Mouse (Mus musculus) 3T3-L1 (cell line): Measurements from ENCODE around the gene Apba3.

Source experiments
- DNase-seq: peaks from one replicate; pipeline ENCODE4 v3.0.0-alpha.2; 2015; ENCODE audit warnings: low read depth, low spot score

Apba3 gene

GRCm38 (mm10) chr10:81289811-81290210 lies 23.1 kb downstream of the Apba3 start:
- no peak for DNase-seq

DNA sequence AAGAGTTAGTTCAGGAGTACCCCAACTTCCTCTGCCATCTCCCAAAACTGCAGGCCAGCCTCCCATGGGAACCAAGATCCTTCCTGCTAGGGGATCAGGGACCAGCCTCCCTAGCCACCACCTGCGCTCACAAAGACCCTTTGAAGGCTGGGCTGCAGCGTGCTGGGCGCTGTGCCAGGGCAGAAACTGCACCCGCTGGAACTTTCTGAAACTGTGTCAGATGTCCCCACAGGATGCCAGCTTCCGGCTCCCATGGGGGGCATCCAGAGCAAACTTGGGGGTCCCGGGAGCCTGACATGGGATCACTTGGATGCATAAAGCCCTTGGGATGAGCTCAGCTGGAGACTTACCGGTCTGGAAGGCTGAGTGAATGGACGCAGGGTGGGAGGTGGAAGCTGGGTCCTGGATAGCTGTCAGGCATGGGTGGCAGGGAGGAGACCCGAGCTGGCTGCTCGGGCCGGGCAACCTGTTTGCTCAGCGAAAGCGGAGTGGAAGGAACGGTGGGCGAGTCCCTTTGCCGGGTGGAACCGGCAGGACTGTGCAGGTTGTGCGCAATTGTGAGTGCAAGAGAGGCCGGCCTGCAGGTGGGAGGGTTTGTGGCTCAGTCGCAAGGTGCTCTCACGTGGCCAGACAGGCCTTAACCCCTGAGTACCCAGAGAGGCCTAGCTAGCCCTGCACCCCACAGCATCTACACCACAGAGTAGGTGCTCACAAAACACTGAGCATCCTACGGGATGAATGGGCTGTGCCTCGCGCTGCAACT lies 24.1 kb downstream of the Apba3 start:
- no peak for DNase-seq

GRCm38 (mm10) chr10:81291511-81292104 lies 24.8 kb downstream of the Apba3 start, which contains the start of gene Tjp3:
TSS of gene Tjp3 (minus strand) at chr10:81291581.
- no peak for DNase-seq

DNA sequence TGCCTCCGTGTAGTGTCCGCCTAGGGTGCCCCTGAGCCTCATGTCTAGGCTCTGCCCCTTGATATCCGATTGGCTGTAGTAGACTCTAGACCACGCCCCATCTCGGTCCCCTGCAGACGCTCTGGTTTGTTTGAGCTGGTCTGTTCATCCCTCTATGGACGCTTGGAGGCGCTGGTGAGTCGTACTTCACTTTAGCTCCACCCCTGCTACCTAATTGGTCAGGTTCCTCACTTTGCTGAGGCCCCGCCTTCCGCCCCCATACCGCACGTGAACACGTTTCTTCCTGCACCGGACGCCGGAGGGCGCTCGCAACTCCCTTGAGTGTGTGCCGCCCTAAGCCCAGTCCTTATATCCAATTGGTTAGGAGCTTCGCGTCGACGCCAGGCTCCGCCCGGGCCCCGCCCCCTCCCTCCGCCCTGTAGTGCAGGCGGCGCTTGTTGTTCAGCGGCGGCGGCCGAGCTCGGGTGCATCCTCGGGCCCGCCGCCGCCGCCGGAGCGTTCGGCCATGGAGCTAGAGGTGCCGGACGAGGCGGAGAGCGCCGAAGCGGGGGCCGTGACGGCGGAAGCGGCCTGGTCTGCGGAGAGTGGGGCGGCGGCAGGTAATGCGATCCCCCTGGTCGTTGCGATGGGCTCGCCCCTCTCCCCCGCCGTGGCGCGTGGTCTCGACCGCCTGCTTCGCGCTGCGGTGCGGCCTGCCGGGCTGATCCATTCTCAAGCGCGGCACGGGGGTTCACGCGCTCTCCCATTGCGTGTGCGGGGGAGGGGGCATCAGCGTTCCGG lies 26.0 kb downstream of the Apba3 start, which contains the start of gene Pip5k1c:
Gene Pip5k1c (plus strand): TSS at position 410 of the 780 bp plus-strand sequence.
- peak; percentile 100 for DNase-seq

- no peak for DNase-seq
These were observed 26.7 kb downstream of the Apba3 start for GRCm38 (mm10) chr10:81293334-81294030.

DNA sequence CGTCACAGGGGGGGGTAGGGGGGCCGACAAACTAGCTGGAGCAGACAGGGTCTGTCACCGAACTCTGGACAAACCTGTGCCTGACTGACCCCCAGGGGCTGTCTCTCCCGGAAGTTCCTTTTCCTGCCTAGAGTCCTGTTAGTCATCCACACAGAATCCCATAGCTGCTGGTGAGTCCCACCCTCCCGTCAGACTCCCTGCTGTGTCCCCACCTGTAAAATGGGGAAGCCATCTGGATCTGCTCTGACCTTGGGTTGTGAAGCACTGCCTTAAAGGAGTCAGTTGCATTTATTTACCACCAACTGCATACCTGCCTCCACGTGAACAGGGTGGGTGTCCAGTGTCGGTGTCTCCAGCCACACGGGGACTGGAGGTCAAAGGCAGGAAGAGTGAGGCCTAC lies 27.7 kb downstream of the Apba3 start:
- no peak for DNase-seq

DNA sequence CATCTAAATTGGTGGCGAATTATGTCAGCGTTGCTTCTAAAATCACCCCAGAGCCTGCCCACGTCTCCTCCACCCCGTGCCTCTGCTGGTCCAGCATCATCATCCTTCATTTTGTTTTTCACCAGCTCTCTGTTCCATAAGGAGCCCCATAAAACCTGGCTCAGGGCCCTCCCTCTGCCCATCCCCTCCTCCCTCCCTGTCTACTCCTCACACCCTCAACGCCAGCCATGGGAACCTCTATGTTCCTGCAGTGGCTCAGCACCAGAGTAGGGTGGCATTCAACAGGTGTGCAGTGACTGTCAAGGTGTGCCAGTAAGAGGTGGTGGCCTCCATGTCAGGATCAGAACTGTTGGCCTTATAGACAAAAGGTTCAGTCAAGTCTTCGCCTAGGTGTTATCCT lies 28.4 kb downstream of the Apba3 start:
- no peak for DNase-seq

DNA sequence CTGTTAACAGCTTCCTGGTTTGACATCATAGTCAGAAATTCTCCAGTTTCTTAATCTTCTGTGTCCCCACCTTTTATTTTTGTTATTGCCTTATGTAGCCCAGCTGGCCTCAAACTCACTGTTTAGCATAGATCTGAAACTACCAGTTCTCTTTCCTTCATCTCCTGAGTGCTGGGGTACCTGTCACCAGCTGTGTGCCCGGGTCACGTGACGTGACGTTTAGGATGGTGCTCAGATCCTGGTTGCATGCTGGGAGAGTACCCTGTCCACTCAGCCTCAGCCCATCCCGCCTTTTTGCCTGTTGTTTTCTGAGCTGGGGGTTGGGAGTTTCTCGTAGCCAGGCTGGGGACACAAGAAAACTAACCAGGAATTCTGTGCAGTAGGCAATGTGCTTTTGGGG lies 30.5 kb downstream of the Apba3 start:
- DNase-seq = no peak

GRCm38 (mm10) chr10:81297845-81298244 lies 31.1 kb downstream of the Apba3 start:
- DNase-seq = no peak

GRCm38 (mm10) chr10:81298369-81299100 lies 31.8 kb downstream of the Apba3 start:
- no peak for DNase-seq

- DNase-seq = no peak
These were observed 33.0 kb downstream of the Apba3 start for GRCm38 (mm10) chr10:81299585-81300351.

- DNase-seq = no peak
These were observed 33.7 kb downstream of the Apba3 start for GRCm38 (mm10) chr10:81300352-81300907.

- no peak for DNase-seq
These were observed 34.6 kb downstream of the Apba3 start for GRCm38 (mm10) chr10:81301321-81301720.

DNA sequence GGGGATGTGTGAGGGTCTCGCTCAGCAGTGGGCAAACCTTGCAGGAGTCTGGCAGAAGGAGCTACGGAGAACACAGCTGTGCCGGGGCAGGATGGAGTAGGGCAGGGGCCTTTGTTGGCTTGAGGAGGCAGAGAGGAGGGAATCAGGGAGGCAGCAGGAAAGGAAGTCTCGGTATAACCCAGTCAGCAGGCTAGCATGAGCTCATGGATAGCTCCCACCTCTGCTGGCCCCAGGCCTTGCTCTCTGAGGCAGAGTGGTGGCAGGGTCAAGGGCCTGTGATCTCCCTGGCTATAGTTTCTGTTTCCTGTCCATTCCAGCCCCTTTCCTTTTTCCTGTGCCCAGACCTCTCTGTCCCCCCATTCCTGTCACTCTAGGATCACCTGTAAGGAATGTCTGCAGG lies 35.5 kb downstream of the Apba3 start:
- no peak for DNase-seq

- no peak for DNase-seq
These were observed 36.0 kb downstream of the Apba3 start for GRCm38 (mm10) chr10:81302781-81303218.

DNA sequence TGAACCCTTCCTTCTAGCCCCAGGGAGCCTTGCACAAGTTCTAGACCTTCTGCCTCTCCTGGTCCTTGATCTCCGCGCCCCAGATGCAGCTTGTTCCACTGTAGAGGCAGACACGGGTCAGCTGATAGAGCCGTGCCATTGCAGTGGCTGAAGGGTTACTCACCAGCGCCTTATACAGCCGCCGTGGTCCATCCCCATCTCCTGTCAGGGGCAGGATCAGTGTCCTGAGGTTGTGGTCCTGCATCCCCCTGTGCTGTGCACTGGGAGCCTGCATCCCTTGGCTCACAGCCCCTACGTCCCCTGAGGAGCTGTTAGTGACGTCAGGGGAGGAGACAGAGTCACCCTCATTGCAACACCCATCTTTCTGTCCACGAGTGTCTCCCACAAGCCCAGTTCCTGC lies 36.5 kb downstream of the Apba3 start:
- no peak for DNase-seq

- no peak for DNase-seq
These were observed 37.0 kb downstream of the Apba3 start for GRCm38 (mm10) chr10:81303761-81304160.

DNA sequence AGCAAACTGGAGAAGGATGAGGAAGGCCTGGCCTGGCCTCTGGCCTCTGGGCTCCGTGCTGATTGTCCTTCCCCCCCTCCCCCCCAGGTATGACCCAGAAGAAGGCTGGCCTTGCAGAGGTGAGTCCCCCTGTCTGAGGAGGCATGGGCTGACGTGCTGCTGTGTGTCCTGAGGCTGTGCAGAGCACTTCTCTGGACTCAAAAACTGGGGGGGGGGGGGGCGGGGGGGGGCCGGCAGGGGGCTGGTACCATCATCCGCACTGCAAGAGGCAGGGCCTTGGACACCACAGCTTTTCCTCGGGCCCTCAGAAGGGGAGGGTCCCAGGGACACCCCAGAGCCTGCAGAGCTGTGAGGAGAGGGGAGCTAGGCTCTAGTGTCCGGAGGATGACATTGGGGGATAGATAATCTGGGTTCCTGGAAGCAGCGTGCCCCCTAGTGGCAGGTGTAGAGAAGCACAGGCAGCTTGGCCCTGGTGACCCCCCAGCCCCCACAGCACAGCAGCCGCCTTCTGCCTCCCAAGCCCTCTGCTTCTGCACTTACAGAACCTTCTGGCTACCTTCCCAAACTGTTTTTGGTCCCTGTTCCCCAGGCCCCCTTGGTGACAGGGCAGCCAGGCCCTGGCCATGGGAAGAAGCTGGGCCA lies 38.0 kb downstream of the Apba3 start:
- DNase-seq = peak; percentile 64

DNA sequence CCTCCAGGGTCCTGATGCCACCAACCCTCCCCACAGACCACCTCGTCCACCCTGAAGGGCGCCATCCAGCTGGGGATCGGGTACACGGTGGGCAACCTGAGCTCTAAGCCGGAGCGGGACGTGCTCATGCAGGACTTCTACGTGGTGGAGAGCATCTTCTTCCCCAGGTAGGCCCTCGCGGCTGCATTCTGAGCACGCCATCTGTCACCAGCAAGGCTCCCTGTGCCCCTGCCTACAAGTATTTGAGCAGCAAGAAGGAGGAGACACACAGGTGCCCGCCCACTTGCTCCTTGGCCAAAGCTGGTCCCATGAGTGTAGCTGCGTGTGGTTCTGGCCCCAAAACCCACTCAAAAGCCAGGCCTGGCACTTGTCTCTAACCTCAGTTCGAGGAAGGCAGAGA lies 38.9 kb downstream of the Apba3 start:
- no peak for DNase-seq
